Mouse (Mus musculus) bone marrow, adult 2 months (tissue): ENCODE measurements around the gene Cd9.

Source experiments
- CTCF ChIP-seq: fragments of 200-500 bp; IDR thresholded peaks from 2 replicates; pipeline ENCODE4 v1.5.1; 2011; ENCODE audit warnings: low read length, control low read depth; ENCODE audit not compliant: control insufficient read depth, insufficient read depth
- POLR2A ChIP-seq: fragments of 200-500 bp; IDR thresholded peaks from 2 replicates; pipeline ENCODE4 v1.6.1; 2011; ENCODE audit warnings: low read depth, mild to moderate bottlenecking, control low read depth, low read length, borderline replicate concordance; ENCODE audit not compliant: control insufficient read depth

DNA sequence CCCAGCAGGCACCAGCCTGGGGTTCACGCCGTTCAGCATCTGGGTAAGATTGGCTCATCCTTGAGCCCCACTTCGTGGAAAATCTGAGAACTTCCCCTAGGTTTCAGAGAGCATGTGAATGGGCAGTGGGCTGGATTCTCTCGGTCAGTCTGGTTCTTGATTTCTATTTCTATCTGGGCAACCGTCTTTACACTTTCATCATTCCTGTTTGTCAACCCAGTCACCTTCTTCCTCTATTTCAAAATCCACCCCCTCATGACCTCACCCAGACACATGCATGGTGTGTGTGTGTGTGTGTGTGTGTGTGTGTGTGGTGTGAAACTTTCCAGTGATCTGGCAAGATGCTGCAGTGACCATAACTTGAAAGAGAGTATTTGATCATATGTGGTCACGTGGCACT lies 49.2 kb downstream of the Cd9 start:
- TF ChIP-seq CTCF (no peak), POLR2A (no peak)
